Mouse (Mus musculus) adrenal gland, postnatal 25 days (tissue): ENCODE data around the gene Spag6l. TPM values are rescaled to one million over a fixed set of nuclear protein-coding genes. Genes with fewer than 3 reads are reported as not detected.

Experiments
- total RNA-seq: library from RNA; stranded (reverse); gene quantifications from 2 replicates; pipeline ENCODE4 v1.2.3, GENCODE M21; 2021

Gene Spag6l
- total RNA-seq, 1 experiment from 2014 or later: 0.15 TPM

Other genes with a start within 250 kb of the Spag6l start
- 18.5 and 19.4 TPM in 2 replicates for gene Fgd4, start 228.9 kb downstream of the Spag6l start, total RNA-seq
- gene Olfr19, start 153.1 kb downstream of the Spag6l start, total RNA-seq: not detected in 2 replicates
- gene Igll1, start 34.5 kb upstream of the Spag6l start, total RNA-seq: not detected in 2 replicates
- 74.9 and 75.2 TPM in 2 replicates for gene Top3b, start 41.3 kb upstream of the Spag6l start, total RNA-seq
- 0.91 TPM in 1 of 2 replicates, not detected in the other for gene Vpreb1, start 41.4 kb upstream of the Spag6l start, total RNA-seq
- 42.7 and 45.4 TPM in 2 replicates for gene Ppm1f, start 67.0 kb upstream of the Spag6l start, total RNA-seq
- gene Mapk1, start 153.9 kb upstream of the Spag6l start, total RNA-seq: 209 and 252 TPM in 2 replicates
- gene Ypel1, start 240.2 kb upstream of the Spag6l start, total RNA-seq: 10.0 and 11.7 TPM in 2 replicates